Mouse (Mus musculus): ENCODE data around the gene Traf3ip2. TPM values are rescaled to one million over a fixed set of nuclear protein-coding genes. Genes with fewer than 3 reads are reported as not detected.

Traf3ip2 gene
- total RNA-seq, 2 experiments from 2014 or later: 24.0 to 24.8 TPM

DNA sequence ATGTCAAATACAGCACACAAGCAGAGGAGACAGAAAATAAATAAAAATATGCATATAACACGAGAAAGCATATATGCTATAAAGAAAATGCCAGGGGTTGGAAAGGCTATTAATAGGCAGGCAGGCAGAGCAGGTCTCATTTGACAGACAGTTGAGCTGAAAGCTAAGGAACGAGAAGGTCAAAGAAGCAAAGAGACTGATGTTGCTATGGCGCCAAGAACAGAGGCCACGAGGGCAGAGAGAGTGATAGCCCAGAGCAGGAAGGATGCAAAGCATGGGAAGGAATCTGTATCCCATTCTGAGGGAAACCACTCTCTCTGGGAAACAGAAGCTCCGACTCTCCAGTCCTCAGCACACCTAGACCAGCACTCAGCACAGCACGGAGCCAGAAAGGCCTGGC lies 18.1 kb downstream of the Traf3ip2 start:
- DNase-seq (ENCODE audit: low spot score in 2 of 2): no peak

- no peak for DNase-seq (ENCODE audit: low spot score in 2 of 2)
These were observed 18.9 kb downstream of the Traf3ip2 start for GRCm38 (mm10) chr10:39631627-39632026.

DNA sequence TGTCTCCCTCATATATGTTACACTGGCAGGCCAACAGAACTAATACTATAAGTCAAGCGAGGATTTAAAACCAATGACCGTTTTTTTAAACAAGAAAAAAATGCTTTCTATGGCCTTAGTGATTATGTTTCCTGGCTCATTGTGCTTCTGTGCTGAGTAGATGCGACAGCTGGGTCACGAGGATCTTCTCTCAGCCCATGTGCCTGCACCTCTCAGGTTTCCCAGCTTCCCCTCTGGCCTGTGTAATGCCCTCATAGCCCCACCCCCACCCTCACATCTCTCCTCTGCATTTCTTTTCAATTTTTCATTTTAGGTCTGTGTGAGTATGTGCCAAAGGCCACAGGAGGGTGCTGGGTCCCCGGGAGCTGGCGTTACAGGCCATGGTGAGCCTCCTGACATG lies 20.6 kb downstream of the Traf3ip2 start:
- no peak for DNase-seq (ENCODE audit: low spot score in 2 of 2)

GRCm38 (mm10) chr10:39634423-39635101 lies 21.8 kb downstream of the Traf3ip2 start:
- no peak for DNase-seq (ENCODE audit: low spot score in 2 of 2)

- no peak for DNase-seq (ENCODE audit: low spot score in 2 of 2)
These were observed 26.1 kb downstream of the Traf3ip2 start for GRCm38 (mm10) chr10:39638862-39639261.

DNA sequence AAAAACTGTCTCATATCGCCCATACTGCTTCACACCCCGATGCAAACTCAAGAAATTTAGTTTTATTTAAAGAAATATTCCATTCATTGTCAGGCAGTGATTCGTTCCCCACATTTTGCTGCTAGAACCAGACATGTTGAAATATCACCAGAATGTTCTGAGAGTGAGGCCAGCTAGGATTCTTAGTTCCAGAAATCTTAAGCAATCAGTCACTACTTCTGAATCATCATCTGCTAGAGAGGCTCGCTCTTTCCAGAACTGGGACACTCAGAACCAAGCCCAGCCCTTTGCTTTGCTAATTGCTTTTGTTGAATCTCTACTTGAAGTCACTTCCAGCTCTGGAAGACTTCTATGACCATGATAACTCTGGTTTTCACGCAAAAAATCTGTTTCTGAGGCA lies 27.0 kb downstream of the Traf3ip2 start:
- no peak for DNase-seq (ENCODE audit: low spot score in 2 of 2)

DNA sequence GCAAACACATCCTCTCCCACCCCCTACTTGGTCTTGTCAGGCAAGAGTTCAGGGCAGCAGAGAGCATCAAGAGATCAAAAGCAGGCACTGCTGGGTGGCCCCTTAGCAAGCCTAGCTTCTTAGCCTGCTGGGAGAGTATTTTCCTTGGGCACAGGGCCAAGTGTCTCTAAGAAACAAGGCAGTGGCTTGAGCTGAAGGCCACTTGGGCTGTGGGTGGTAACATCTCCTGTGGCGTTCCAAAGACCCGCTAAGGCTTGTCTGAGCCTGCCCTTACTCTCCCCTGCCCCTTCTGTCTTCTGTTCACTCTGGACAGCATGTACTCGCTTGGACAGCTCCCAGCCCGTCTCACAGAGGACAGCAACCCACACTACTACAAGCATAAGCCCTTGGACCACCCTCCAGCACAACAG lies 28.1 kb downstream of the Traf3ip2 start:
- DNase-seq (ENCODE audit: low spot score in 2 of 2): no peak

GRCm38 (mm10) chr10:39645789-39646628 lies 33.3 kb downstream of the Traf3ip2 start:
- no peak for DNase-seq (ENCODE audit: low spot score in 2 of 2)

GRCm38 (mm10) chr10:39646629-39647019 lies 33.9 kb downstream of the Traf3ip2 start:
- no peak for DNase-seq (ENCODE audit: low spot score in 2 of 2)

- DNase-seq (ENCODE audit: low spot score in 2 of 2): no peak
These were observed 34.4 kb downstream of the Traf3ip2 start for GRCm38 (mm10) chr10:39647118-39647517.

DNA sequence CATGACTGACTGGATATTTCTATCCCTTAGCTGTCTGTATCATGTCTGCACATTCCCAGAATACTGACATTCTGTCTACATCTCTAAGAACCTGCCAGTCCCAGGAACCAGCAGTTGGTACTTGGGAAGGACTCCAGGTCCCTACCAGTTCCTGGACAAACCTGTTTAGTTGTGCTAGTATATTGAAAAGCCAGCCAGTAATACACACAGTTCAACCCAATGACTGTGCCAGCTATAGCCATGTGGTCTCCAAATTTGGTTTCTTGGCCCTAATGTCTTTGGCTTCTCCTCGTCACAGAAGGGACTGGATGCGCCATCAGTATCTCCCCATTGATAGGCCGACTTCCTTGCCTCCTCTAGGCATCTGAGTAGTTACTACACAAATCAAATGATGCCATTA lies 35.5 kb downstream of the Traf3ip2 start:
- DNase-seq (ENCODE audit: low spot score in 2 of 2): no peak

DNA sequence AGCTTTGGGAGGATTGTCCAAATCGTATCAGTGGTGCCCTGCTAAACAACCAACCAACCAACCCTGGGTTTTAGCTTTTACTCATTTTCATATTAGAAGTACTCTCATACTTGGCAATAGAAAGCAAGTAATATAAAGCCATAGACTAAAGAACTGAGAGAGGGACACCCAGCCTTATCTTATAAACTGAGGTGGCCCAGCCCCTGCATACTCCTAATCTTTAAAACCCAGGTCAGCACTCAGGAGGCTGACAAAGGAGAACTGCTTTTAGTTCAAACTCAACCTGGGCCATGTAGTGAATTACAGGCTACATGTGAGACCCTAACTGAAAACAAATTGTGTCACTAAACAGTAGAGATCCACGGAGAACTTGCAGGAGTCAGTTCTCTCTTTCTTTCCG lies 36.8 kb downstream of the Traf3ip2 start:
- no peak for DNase-seq (ENCODE audit: low spot score in 2 of 2)

DNA sequence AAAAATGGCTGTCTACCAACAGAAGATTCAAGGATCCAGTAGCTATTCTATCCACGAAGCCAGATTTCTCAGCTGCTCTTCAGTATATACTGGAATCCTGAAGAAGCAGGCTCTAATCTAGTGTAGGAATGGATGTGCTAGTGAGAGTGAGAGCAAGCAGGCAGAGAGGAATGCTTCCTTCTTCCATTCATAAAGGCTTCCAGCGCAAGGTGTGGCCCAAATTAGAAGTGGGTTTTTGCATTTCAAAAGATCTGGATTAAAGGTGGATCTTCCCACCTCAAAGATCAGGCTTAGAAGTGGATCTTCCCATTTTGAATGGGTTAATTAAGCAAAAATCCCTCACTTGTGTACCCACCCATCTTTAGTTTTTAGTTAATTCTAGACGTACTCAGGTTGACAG lies 37.6 kb downstream of the Traf3ip2 start:
- DNase-seq (ENCODE audit: low spot score in 2 of 2): no peak

- DNase-seq (ENCODE audit: low spot score in 2 of 2): no peak
These were observed 41.3 kb downstream of the Traf3ip2 start for GRCm38 (mm10) chr10:39654001-39654416.

- DNase-seq (ENCODE audit: low spot score in 2 of 2): no peak
These were observed 46.2 kb downstream of the Traf3ip2 start for GRCm38 (mm10) chr10:39658901-39659410.

DNA sequence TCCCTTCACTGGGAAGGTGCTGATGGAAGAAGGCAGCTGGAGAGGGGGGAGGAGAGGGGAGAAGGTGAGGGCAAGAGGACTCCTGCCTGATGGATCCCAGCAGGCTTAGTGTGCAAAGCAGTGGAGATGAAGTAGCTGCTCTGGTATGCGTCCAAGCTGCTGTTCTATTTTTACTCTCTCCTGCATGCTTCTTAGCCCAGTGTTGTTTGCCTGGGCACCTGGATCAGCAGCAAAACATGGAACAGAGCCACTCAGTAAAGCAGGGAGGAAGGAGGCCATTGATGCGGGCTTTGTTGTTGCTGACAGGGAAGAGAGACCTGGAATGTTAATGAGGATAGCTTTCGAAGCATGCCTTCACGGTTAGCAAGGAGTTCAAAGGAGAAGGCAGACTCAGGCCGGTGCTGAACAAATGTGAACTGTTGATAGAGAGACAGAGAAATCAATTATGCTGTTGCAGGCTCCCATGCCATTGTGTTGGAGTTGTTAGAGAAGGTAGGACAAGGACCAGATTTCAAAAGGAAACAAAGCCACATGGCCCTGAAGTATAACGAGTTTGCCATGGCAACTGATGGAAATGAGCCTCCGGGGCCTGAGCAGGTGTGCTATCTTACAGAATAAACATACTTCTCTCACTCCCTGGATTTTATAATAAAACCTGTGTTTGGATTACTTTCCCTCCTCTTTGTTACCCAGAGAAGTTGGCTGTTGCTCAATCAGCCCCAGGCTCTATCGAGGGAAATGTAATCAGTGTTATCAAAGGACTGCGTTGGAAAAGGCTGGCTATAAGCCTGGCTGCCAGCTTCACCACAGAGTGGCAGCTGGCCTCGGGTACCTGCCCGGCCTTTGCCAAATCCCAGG lies 46.9 kb downstream of the Traf3ip2 start:
- DNase-seq (ENCODE audit: low spot score in 2 of 2): no peak

DNA sequence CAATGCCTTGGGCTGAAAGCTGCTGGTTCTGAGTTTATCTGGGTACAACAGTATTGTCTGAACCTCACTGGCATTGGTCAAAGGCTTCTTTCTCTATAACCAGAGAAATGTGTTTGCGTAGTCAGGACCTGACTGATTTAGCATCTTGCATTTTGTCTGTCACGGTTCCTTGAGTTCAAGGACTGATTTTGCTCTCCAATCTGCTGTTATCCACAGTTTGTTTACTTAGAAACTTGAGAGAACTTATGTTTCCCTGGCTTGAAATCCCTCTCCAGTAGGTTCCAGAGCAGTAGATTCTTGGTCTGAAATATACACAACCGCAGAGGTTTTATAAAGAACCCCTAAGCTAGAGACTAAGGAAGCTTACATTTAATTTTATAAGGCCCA lies 47.5 kb downstream of the Traf3ip2 start:
- no peak for DNase-seq (ENCODE audit: low spot score in 2 of 2)

GRCm38 (mm10) chr10:39660698-39661097 lies 48.0 kb downstream of the Traf3ip2 start:
- DNase-seq (ENCODE audit: low spot score in 2 of 2): no peak

- DNase-seq (ENCODE audit: low spot score in 2 of 2): no peak
These were observed 52.4 kb downstream of the Traf3ip2 start for GRCm38 (mm10) chr10:39665071-39665502.

DNA sequence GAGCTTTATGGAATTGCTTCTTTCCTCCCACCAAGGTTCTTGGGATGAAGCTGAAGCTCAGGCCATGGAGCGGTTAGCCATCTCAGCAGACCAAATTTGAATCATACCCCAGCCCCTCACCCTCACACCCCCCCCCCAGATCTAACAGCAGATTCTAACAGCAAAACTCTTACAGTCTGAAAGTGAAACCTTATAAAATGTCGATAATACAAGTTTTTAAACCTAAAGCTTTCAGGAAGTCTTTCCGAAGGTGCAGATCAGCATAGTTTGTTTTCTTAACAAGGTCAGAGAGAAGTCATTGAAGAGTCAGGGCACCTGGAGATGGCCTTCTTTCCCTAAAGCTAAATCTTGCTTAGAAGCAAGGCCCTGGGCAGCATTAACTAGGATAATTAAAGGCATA lies 53.3 kb downstream of the Traf3ip2 start:
- no peak for DNase-seq (ENCODE audit: low spot score in 2 of 2)

- DNase-seq (ENCODE audit: low spot score in 2 of 2): no peak
These were observed 58.7 kb downstream of the Traf3ip2 start for GRCm38 (mm10) chr10:39671451-39671850.
